Mouse (Mus musculus): ENCODE measurements around the gene Arl15.

The Arl15 gene

GRCm38 (mm10) chr13:114115106-114115505 is 320.8 kb downstream of the Arl15 start:
- DNase-seq, result no peak

GRCm38 (mm10) chr13:114118104-114118830 is 324.0 kb downstream of the Arl15 start:
- DNase-seq, result peak; percentile 5 to 6

GRCm38 (mm10) chr13:114119816-114120215 is 325.5 kb downstream of the Arl15 start:
- no peak for DNase-seq

GRCm38 (mm10) chr13:114121591-114121990 is 327.3 kb downstream of the Arl15 start:
- no peak for DNase-seq

- no peak for DNase-seq
Observed at GRCm38 (mm10) chr13:114123391-114123790, 329.1 kb downstream of the Arl15 start.

- no peak for DNase-seq
Observed at GRCm38 (mm10) chr13:114124385-114124784, 330.1 kb downstream of the Arl15 start.

GRCm38 (mm10) chr13:114124991-114125390 is 330.7 kb downstream of the Arl15 start:
- no peak for DNase-seq

GRCm38 (mm10) chr13:114128366-114128765 is 334.1 kb downstream of the Arl15 start:
- no peak for DNase-seq

GRCm38 (mm10) chr13:114129986-114130385 is 335.7 kb downstream of the Arl15 start:
- no peak for DNase-seq

- DNase-seq, result no peak
Observed at GRCm38 (mm10) chr13:114130566-114131319, 336.4 kb downstream of the Arl15 start.

GRCm38 (mm10) chr13:114138921-114139320 is 344.6 kb downstream of the Arl15 start:
- no peak for DNase-seq

- DNase-seq, result no peak
Observed at GRCm38 (mm10) chr13:114139570-114139969, 345.3 kb downstream of the Arl15 start.

- no peak for DNase-seq
Observed at GRCm38 (mm10) chr13:114142826-114143225, 348.5 kb downstream of the Arl15 start.

GRCm38 (mm10) chr13:114143247-114143646 is 348.9 kb downstream of the Arl15 start:
- DNase-seq, result no peak

GRCm38 (mm10) chr13:114144052-114145046 is 350.0 kb downstream of the Arl15 start:
- DNase-seq, result no peak

GRCm38 (mm10) chr13:114145249-114145648 is 350.9 kb downstream of the Arl15 start:
- no peak for DNase-seq

- no peak for DNase-seq
Observed at GRCm38 (mm10) chr13:114150856-114151697, 356.8 kb downstream of the Arl15 start.

- no peak for DNase-seq
Observed at GRCm38 (mm10) chr13:114151698-114152069, 357.4 kb downstream of the Arl15 start.

GRCm38 (mm10) chr13:114156689-114157088 is 362.4 kb downstream of the Arl15 start:
- no peak for DNase-seq

- no peak for DNase-seq
Observed at GRCm38 (mm10) chr13:114158111-114158730, 363.9 kb downstream of the Arl15 start.

GRCm38 (mm10) chr13:114159634-114160391 is 365.5 kb downstream of the Arl15 start:
- DNase-seq, result no peak

Data from kidney, adult 8-10 months (tissue).